Mouse (Mus musculus) stomach, postnatal 0 days (tissue): ENCODE measurements around the gene Uts2b.

ENCODE experiments used
- CTCF ChIP-seq: IDR thresholded peaks from 2 replicates; pipeline ENCODE4 v1.5.1; 2016; ENCODE audit warnings: antibody characterized with exemption, low read depth, mild to moderate bottlenecking, moderate library complexity
- EP300 ChIP-seq: optimal IDR thresholded peaks from 2 replicates; pipeline ENCODE3; 2016; ENCODE audit warnings: antibody characterized with exemption

GRCm38 (mm10) chr16:27391845-27392244 is 21.8 kb upstream of the Uts2b start:
- TF ChIP-seq CTCF (no peak), EP300 (no peak)
